Comparison of ENCODE assay signal across 9 mouse cellular contexts in the genomic region with DNA sequence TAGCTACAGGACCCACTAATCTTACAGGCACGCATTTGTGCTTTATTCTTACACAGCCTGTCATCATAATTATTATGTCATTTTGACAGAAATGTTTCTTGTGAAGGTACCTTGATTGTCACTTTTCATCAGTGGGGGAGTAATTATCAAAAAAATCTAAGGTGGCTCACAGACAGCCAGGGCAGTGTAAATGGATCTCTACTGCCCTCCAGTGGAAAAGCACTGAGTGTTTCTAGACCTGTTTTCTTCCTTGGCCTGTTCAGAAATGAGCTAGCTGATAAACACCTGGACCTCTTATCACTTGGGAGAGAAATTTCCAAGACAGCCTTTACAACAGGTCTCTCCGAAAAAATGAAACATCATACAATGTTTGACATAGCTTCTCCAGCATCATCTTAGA. TPM values are rescaled to one million over a fixed set of nuclear protein-coding genes. Genes with fewer than 3 reads are reported as not detected.
DNase-seq lines count a peak whose midpoint lies in the region; ATAC-seq and TF ChIP-seq lines count a peak whose summit lies in the region.
"Had no signal": no experiment of that assay in that cellular context is flagged by ENCODE, and none has a peak within 500 bp of the region (broad histone marks: within the 10 kb centered on the region; RNA-seq: fewer than 3 reads in every experiment).

No protein-coding gene starts in this region.

- TF ChIP-seq POLR2A in spleen, adult 2 months (IDR thresholded peaks at IDR 0.05; ENCODE audit: low read depth, low read length), result no peak

- DNase-seq in heart, postnatal 4 days, result peak; percentile 30
- no peak for DNase-seq in heart, adult 9 months (ENCODE audit: low spot score in 2 of 2)
- DNase-seq in spleen, adult 2 months (ENCODE audit: low read depth in 1 of 2, low spot score in 2 of 2), result peak; percentile 27 to 30
- no peak for DNase-seq in spleen, adult 12 weeks (ENCODE audit: low spot score)
- DNase-seq in embryo, embryonic 9.5 days (ENCODE audit: extremely low spot score), result peak; percentile 39
- DNase-seq in urinary bladder, postnatal 25 days (ENCODE audit: low spot score), result no peak

- peak; percentile 28; the same call in 1 of the 2 replicates for TF ChIP-seq CTCF in spleen, adult 2 months (IDR thresholded peaks at IDR 0.05; ENCODE audit: extremely low read depth, insufficient read depth, insufficient read length, insufficient replicate concordance)

- no peaks in the 10 kb centered on the region for H3K36me3 ChIP-seq in spleen, adult 2 months (ENCODE audit: control insufficient read depth, insufficient read depth, low read length)

- peaks cover 4% of the 10 kb centered on the region; the same call in 1 of the 2 replicates for H3K4me1 ChIP-seq in spleen, adult 2 months (ENCODE audit: control insufficient read depth, insufficient read depth, insufficient read length)

- H3K27me3 ChIP-seq in spleen, adult 2 months (ENCODE audit: control insufficient read depth, insufficient read depth, low read length), result no peaks in the 10 kb centered on the region

- no peak overlapping the region for H3K4me3 ChIP-seq in spleen, adult 2 months (ENCODE audit: extremely low read depth, insufficient read depth, insufficient read length)
- H3K4me3 ChIP-seq: myocyte had no signal

- no peak overlapping the region for H3K27ac ChIP-seq in spleen, adult 2 months (ENCODE audit: insufficient read depth, low read length)

- ATAC-seq in megakaryocyte-erythroid progenitor cell, adult 5-6 weeks (replicated peaks; ENCODE audit: low FRiP score, low TSS enrichment, poor library complexity, severe bottlenecking), result peak; percentile 36
- no peak for ATAC-seq in granulocyte monocyte progenitor cell, adult 5-6 weeks (replicated peaks; ENCODE audit: poor library complexity, severe bottlenecking)

- 72% methylated on average over 2 of the region's 2 CpGs for WGBS in spleen, adult 2 months

RNA-seq across cellular contexts. Expression of a gene that starts 4.0 kb away (rescaled TPM):
- total RNA-seq in heart, postnatal 4 days (2021), result 10 to 100 TPM; 30.9 to 32.5 TPM
- 27.5 and 32.8 TPM in 2 replicates for polyA plus RNA-seq in spleen, adult 2 months (2012; rRNA removed)
- total RNA-seq in megakaryocyte-erythroid progenitor cell, adult 5-6 weeks (2014; fragmentation: Nextera tagmentation), result 49.3 and 67.8 TPM in 2 replicates
- total RNA-seq in megakaryocyte-erythroid progenitor cell, adult 5-6 weeks (2017), result 27.2 and 36.4 TPM in 2 replicates
- total RNA-seq in granulocyte monocyte progenitor cell, adult 5-6 weeks (2014; fragmentation: Nextera tagmentation), result 61.9 and 74.0 TPM in 2 replicates
- total RNA-seq in granulocyte monocyte progenitor cell, adult 5-6 weeks (2017), result 60.7 and 73.0 TPM in 2 replicates

RNA-seq across cellular contexts. Expression of a gene that starts 46.7 kb away (rescaled TPM):
- 10 to 100 TPM; 15.2 to 16.0 TPM for total RNA-seq in heart, postnatal 4 days (2021)
- 6.6 and 7.6 TPM in 2 replicates for polyA plus RNA-seq in spleen, adult 2 months (2012; rRNA removed)
- total RNA-seq in megakaryocyte-erythroid progenitor cell, adult 5-6 weeks (2014; fragmentation: Nextera tagmentation), result 8.9 and 11.4 TPM in 2 replicates
- 4.8 and 7.8 TPM in 2 replicates for total RNA-seq in megakaryocyte-erythroid progenitor cell, adult 5-6 weeks (2017)
- total RNA-seq in granulocyte monocyte progenitor cell, adult 5-6 weeks (2014; fragmentation: Nextera tagmentation), result 8.0 and 9.4 TPM in 2 replicates
- 4.8 and 9.5 TPM in 2 replicates for total RNA-seq in granulocyte monocyte progenitor cell, adult 5-6 weeks (2017)

RNA-seq across cellular contexts. Expression of a gene that starts 46.7 kb away (rescaled TPM):
- total RNA-seq in heart, postnatal 4 days (2021), result under 1 TPM in 1 of 2 experiments, not detected in 1; 0.07 TPM
- 0.04 and 0.15 TPM in 2 replicates for polyA plus RNA-seq in spleen, adult 2 months (2012; rRNA removed)
- not detected in 2 replicates for total RNA-seq in megakaryocyte-erythroid progenitor cell, adult 5-6 weeks (2014; fragmentation: Nextera tagmentation)
- not detected in 2 replicates for total RNA-seq in megakaryocyte-erythroid progenitor cell, adult 5-6 weeks (2017)
- total RNA-seq in granulocyte monocyte progenitor cell, adult 5-6 weeks (2014; fragmentation: Nextera tagmentation), result 2.4 and 2.8 TPM in 2 replicates
- total RNA-seq in granulocyte monocyte progenitor cell, adult 5-6 weeks (2017), result 3.3 and 3.6 TPM in 2 replicates

Comparison
In these comparisons a context has a peak if more than half of its experiments do, and no peak if none do; other contexts are left out.
1. DNase-seq: peak in heart, postnatal 4 days (single experiment), spleen, adult 2 months (2 of 2) and embryo, embryonic 9.5 days (single experiment); none in heart, adult 9 months (0 of 2), spleen, adult 12 weeks (single experiment) and urinary bladder, postnatal 25 days (single experiment).